Mouse (Mus musculus): ENCODE measurements around the gene Robo1. TPM values are rescaled to one million over a fixed set of nuclear protein-coding genes. Genes with fewer than 3 reads are reported as not detected.

Gene Robo1
- polyA plus RNA-seq, 1 experiment = 11.6 TPM

DNA sequence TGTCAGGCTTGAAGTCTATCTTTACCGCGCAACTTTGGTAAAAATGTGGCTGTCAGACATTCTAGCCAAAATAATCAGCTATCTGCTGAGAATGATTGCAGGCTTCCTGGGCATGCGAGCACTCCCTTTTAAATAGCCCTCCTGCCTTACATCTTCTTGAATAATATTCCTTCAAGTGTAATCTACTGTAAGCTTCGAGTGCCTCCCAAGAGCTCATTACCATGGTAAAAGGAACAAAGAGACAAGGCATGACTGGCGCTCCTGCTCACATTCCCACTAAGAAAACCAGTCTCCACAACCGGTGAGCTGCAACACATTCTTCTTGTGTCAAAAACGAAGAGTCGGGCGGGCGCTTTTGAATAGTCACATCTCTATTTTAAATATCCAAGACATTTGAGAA, 314.8 kb downstream of the Robo1 start:
- Histone ChIP-seq H3K27ac (ENCODE audit: insufficient read depth, low read length) (no peak overlapping the region), H3K27me3 (ENCODE audit: control insufficient read depth, insufficient read depth, low read length, poor library complexity, severe bottlenecking) (no peaks in the 10 kb centered on the region), H3K4me3 (ENCODE audit: low read depth, low read length) (no peak overlapping the region), H3K36me3 (ENCODE audit: control insufficient read depth, insufficient read depth, low read length, poor library complexity, severe bottlenecking) (no peaks in the 10 kb centered on the region), H3K9me3 (replicated peaks; ENCODE audit: control insufficient read depth, insufficient read depth, low read length, poor library complexity, severe bottlenecking) (0 out of 2 replicates have a peak, but pooled peaks cover 4% of the 10 kb centered on the region), H3K4me1 (ENCODE audit: control insufficient read depth, insufficient read depth, low read length) (no peaks in the 10 kb centered on the region), H3K9ac (ENCODE audit: low read depth, poor library complexity, severe bottlenecking) (no peak overlapping the region)
- no peak for TF ChIP-seq EP300 (IDR thresholded peaks at IDR 0.05; ENCODE audit: insufficient read depth, low read depth, low read length)
- TF ChIP-seq POLR2A (IDR thresholded peaks at IDR 0.05; ENCODE audit: insufficient read depth, low read length) = no peak
- TF ChIP-seq CTCF (IDR thresholded peaks at IDR 0.05; ENCODE audit: low read depth, low read length) = no peak

DNA sequence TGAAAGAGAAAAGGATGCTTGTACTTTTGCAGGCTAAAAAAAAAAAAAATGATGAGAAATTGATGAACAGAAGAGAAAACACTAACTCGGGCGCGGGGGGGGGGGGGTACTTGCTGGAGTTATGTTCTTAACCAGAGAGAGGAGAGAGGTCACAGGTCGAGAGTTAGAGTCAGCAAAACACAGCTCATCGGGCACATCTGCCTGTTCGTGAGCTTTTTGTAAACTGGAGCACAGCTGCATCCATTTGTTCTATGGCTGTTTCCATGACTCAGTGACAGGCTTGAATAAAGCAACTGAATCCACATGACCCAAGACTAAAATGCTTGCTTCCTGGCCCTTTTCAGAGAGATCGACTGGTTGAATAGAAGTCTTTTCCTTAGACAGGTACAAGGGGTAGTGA, 325.7 kb downstream of the Robo1 start:
- no peaks in the 10 kb centered on the region for H3K36me3 ChIP-seq (ENCODE audit: control insufficient read depth, insufficient read depth, low read length, poor library complexity, severe bottlenecking)
- no peak overlapping the region for H3K9ac ChIP-seq (ENCODE audit: low read depth, poor library complexity, severe bottlenecking)
- no peak overlapping the region for H3K27ac ChIP-seq (ENCODE audit: insufficient read depth, low read length)
- no peaks in the 10 kb centered on the region for H3K9me3 ChIP-seq (replicated peaks; ENCODE audit: control insufficient read depth, insufficient read depth, low read length, poor library complexity, severe bottlenecking)
- TF ChIP-seq EP300 (IDR thresholded peaks at IDR 0.05; ENCODE audit: insufficient read depth, low read depth, low read length) (no peak), POLR2A (IDR thresholded peaks at IDR 0.05; ENCODE audit: insufficient read depth, low read length) (no peak), CTCF (IDR thresholded peaks at IDR 0.05; ENCODE audit: low read depth, low read length) (no peak)
- no peak overlapping the region for H3K4me3 ChIP-seq (ENCODE audit: low read depth, low read length)
- no peaks in the 10 kb centered on the region for H3K27me3 ChIP-seq (ENCODE audit: control insufficient read depth, insufficient read depth, low read length, poor library complexity, severe bottlenecking)
- no peaks in the 10 kb centered on the region for H3K4me1 ChIP-seq (ENCODE audit: control insufficient read depth, insufficient read depth, low read length)

DNA sequence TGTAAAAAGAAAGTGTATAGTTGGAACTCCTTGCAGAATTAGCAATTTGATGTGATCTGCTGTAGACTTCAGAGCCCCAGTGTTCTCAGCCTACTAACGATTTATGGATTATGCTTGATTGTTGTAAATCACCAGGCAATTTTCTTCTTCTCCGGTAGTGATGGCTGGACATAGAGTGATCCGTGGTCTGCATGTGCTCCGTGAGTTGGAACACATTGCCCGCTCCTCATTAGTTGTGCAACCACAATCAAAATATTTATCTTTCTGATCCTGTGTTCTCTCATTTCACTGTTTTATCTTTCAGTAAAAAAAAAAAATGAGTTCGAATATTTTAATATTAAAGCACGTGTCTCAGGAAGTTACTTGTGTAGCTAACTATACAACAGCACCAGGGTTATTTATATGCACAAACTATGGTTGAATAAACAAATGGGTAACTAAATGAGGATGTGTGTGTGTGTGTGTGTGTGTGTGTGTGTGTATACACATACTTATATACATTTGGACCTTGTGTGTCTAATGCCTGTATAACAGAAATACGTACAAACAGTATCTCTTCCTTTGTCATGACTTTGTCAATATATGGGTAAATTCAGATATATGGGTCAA, 331.3 kb downstream of the Robo1 start:
- TF ChIP-seq POLR2A (IDR thresholded peaks at IDR 0.05; ENCODE audit: insufficient read depth, low read length) = no peak
- no peak for TF ChIP-seq CTCF (IDR thresholded peaks at IDR 0.05; ENCODE audit: low read depth, low read length)
- TF ChIP-seq EP300 (IDR thresholded peaks at IDR 0.05; ENCODE audit: insufficient read depth, low read depth, low read length) = no peak
- Histone ChIP-seq H3K27me3 (ENCODE audit: control insufficient read depth, insufficient read depth, low read length, poor library complexity, severe bottlenecking) (no peaks in the 10 kb centered on the region), H3K4me3 (ENCODE audit: low read depth, low read length) (no peak overlapping the region), H3K36me3 (ENCODE audit: control insufficient read depth, insufficient read depth, low read length, poor library complexity, severe bottlenecking) (no peaks in the 10 kb centered on the region), H3K9me3 (replicated peaks; ENCODE audit: control insufficient read depth, insufficient read depth, low read length, poor library complexity, severe bottlenecking) (no peaks in the 10 kb centered on the region), H3K4me1 (ENCODE audit: control insufficient read depth, insufficient read depth, low read length) (no peaks in the 10 kb centered on the region), H3K27ac (ENCODE audit: insufficient read depth, low read length) (no peak overlapping the region), H3K9ac (ENCODE audit: low read depth, poor library complexity, severe bottlenecking) (no peak overlapping the region)

DNA sequence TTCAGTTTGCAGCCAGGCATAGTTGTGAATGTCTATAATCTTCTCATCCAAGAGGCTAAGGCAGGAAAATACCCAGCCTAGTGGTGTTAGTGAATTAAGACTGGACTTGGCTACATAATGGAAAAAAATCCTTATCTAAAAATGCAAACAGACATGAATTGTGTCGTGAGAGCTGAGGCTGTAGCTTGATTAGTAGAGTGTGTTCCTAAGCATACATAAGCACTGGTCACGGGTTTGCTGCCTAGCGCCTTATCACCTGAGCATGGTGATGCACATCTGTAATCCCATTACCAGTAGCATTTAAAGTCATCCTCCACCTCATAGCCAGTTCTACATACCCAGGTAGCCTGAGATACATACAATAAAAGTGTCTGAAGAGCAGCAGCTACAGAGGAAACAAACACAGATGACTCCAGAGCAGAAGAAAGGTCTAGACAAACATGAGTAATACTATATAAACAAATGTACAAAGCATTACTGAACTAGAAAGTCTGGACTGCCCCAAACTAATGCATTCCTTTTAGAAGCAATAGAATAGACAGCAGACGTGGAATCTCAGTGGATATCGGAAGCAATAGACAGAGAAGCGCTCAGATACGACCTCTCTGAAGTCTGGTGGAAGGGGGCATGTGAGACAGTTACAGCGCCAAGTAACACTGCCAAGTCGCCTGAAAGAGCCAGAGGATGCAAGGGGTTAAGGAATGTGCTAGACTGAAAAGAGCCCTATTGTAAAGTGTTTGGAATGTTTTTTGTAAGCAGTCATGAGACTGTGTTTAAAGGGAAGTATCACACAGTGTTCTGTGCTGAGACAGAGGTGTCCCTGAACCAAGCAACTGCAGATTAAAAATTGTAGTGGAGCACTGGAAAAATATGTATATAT, 333.1 kb downstream of the Robo1 start:
- TF ChIP-seq POLR2A (IDR thresholded peaks at IDR 0.05; ENCODE audit: insufficient read depth, low read length) = no peak
- TF ChIP-seq EP300 (IDR thresholded peaks at IDR 0.05; ENCODE audit: insufficient read depth, low read depth, low read length) = no peak
- no peak for TF ChIP-seq CTCF (IDR thresholded peaks at IDR 0.05; ENCODE audit: low read depth, low read length)
- no peak overlapping the region for H3K9ac ChIP-seq (ENCODE audit: low read depth, poor library complexity, severe bottlenecking)
- H3K9me3 ChIP-seq (replicated peaks; ENCODE audit: control insufficient read depth, insufficient read depth, low read length, poor library complexity, severe bottlenecking) = no peaks in the 10 kb centered on the region
- H3K4me3 ChIP-seq (ENCODE audit: low read depth, low read length) = no peak overlapping the region
- H3K27me3 ChIP-seq (ENCODE audit: control insufficient read depth, insufficient read depth, low read length, poor library complexity, severe bottlenecking) = no peaks in the 10 kb centered on the region
- no peaks in the 10 kb centered on the region for H3K36me3 ChIP-seq (ENCODE audit: control insufficient read depth, insufficient read depth, low read length, poor library complexity, severe bottlenecking)
- H3K4me1 ChIP-seq (ENCODE audit: control insufficient read depth, insufficient read depth, low read length) = no peaks in the 10 kb centered on the region
- no peak overlapping the region for H3K27ac ChIP-seq (ENCODE audit: insufficient read depth, low read length)

DNA sequence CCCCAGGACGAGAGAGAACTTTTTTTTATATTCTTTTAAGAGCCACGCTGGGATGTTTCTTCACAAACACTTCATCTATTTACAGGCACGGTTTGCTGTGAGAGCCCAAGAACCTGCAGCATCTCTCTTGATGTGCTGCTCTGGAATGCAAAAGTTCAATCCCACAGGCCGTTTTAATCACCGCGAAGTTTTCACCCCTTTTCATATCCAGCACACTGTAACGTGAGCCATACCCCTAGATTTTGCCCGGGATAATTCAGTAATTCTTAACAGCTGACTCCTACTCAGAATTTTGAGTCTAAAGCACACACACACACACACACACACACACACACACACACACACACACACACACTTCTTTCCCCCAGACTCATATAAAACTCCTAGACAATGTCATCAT, 337.8 kb downstream of the Robo1 start:
- H3K4me1 ChIP-seq (ENCODE audit: control insufficient read depth, insufficient read depth, low read length) = no peaks in the 10 kb centered on the region
- H3K9me3 ChIP-seq (replicated peaks; ENCODE audit: control insufficient read depth, insufficient read depth, low read length, poor library complexity, severe bottlenecking) = no peaks in the 10 kb centered on the region
- no peaks in the 10 kb centered on the region for H3K27me3 ChIP-seq (ENCODE audit: control insufficient read depth, insufficient read depth, low read length, poor library complexity, severe bottlenecking)
- TF ChIP-seq POLR2A (IDR thresholded peaks at IDR 0.05; ENCODE audit: insufficient read depth, low read length) = no peak
- no peak overlapping the region for H3K4me3 ChIP-seq (ENCODE audit: low read depth, low read length)
- no peaks in the 10 kb centered on the region for H3K36me3 ChIP-seq (ENCODE audit: control insufficient read depth, insufficient read depth, low read length, poor library complexity, severe bottlenecking)
- no peak overlapping the region for H3K9ac ChIP-seq (ENCODE audit: low read depth, poor library complexity, severe bottlenecking)
- H3K27ac ChIP-seq (ENCODE audit: insufficient read depth, low read length) = no peak overlapping the region

DNA sequence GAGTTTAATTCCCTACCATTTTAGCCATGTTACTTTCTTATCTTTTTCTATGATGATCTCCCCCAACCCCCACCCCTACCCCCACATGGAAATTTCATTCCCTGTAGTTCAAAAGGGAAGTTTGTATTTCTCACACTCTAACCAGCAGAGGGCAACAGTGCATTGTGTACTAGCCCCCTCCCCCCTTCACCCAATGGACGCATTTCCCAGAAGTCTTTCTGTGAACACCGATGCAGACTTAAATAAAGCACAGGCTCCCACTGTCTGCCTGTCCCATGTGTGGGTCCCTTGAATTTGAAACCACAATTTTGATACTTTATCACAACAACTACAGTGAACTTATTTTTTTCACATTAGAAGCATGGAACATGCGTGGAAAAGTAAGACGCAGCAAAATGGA, 341.2 kb downstream of the Robo1 start:
- no peaks in the 10 kb centered on the region for H3K4me1 ChIP-seq (ENCODE audit: control insufficient read depth, insufficient read depth, low read length)
- TF ChIP-seq CTCF (IDR thresholded peaks at IDR 0.05; ENCODE audit: low read depth, low read length) (peak; percentile 50), EP300 (IDR thresholded peaks at IDR 0.05; ENCODE audit: insufficient read depth, low read depth, low read length) (no peak)
- no peaks in the 10 kb centered on the region for H3K36me3 ChIP-seq (ENCODE audit: control insufficient read depth, insufficient read depth, low read length, poor library complexity, severe bottlenecking)
- no peak overlapping the region for H3K27ac ChIP-seq (ENCODE audit: insufficient read depth, low read length)
- H3K27me3 ChIP-seq (ENCODE audit: control insufficient read depth, insufficient read depth, low read length, poor library complexity, severe bottlenecking) = no peaks in the 10 kb centered on the region
- H3K4me3 ChIP-seq (ENCODE audit: low read depth, low read length) = no peak overlapping the region
- H3K9ac ChIP-seq (ENCODE audit: low read depth, poor library complexity, severe bottlenecking) = no peak overlapping the region
- no peaks in the 10 kb centered on the region for H3K9me3 ChIP-seq (replicated peaks; ENCODE audit: control insufficient read depth, insufficient read depth, low read length, poor library complexity, severe bottlenecking)
